Mouse (Mus musculus) midbrain, embryonic 14.5 days (tissue): ENCODE data around the gene Cacna1e. TPM values are rescaled to one million over a fixed set of nuclear protein-coding genes. Genes with fewer than 3 reads are reported as not detected.

ENCODE experiments used
- ATAC-seq: fragments of 200-750 bp; cut with Nextera tagmentation; 2 replicates; pipeline ENCODE4 v1.8.0; 2017; ENCODE audit warnings: moderate number of reproducible peaks, moderate library complexity; ENCODE audit not compliant: low FRiP score, low TSS enrichment
- DNase-seq: peaks from one replicate; pipeline ENCODE4 v3.0.0-alpha.2; 2015
- H3K27ac ChIP-seq: fragments of 300-500 bp; sonication (generic); replicated peaks from 2 replicates; pipeline ENCODE4 v1.5.1; 2014; ENCODE audit warnings: mild to moderate bottlenecking, low read depth, low read length, moderate library complexity
- H3K27me3 ChIP-seq: fragments of 300-500 bp; sonication (generic); 2 replicates; pipeline ENCODE4 v1.6.1; 2014; ENCODE audit warnings: low read length, control low read depth, mixed read lengths; ENCODE audit not compliant: control insufficient read depth, insufficient read depth
- H3K36me3 ChIP-seq: fragments of 300-500 bp; sonication (generic); 2 replicates; pipeline ENCODE4 v1.6.1; 2014; ENCODE audit warnings: low read length, control low read depth; ENCODE audit not compliant: control insufficient read depth, insufficient read depth
- H3K4me1 ChIP-seq: fragments of 300-500 bp; sonication (generic); 2 replicates; pipeline ENCODE4 v1.6.1; 2014; ENCODE audit warnings: mild to moderate bottlenecking, antibody characterized with exemption, low read length, control low read depth; ENCODE audit not compliant: control insufficient read depth, insufficient read depth
- H3K4me2 ChIP-seq: fragments of 300-500 bp; sonication (generic); 2 replicates; pipeline ENCODE4 v1.6.1; 2014; ENCODE audit warnings: mild to moderate bottlenecking, low read length, moderate library complexity
- H3K4me3 ChIP-seq: fragments of 300-500 bp; sonication (generic); replicated peaks from 2 replicates; pipeline ENCODE4 v1.5.1; 2014; ENCODE audit warnings: low read depth, low read length
- H3K9ac ChIP-seq: fragments of 300-500 bp; sonication (generic); replicated peaks from 2 replicates; pipeline ENCODE4 v1.6.1; 2014; ENCODE audit warnings: mild to moderate bottlenecking, low read length, moderate library complexity
- H3K9me3 ChIP-seq: fragments of 300-500 bp; sonication (generic); 2 replicates; pipeline ENCODE4 v1.6.1; 2016; ENCODE audit warnings: low read length, control low read depth, mixed read lengths; ENCODE audit not compliant: control insufficient read depth
- WGBS: fragments of 180-500 bp; shearing (Covaris S2); extraction: QIAGEN DNeasy Blood & Tissue Kit; methylation state at CpG from one replicate; pipeline ENCODE4 v1.1.7; 2014; 5-methylcytosine and 5-hydroxymethylcytosine counted together
- polyA plus RNA-seq: library from polyadenylated mRNA; unstranded; fragments of >200 nt; fragmentation: Nextera tagmentation; extraction: Ambion mirVana; gene quantifications from 2 replicates; pipeline ENCODE4 v1.2.1, GENCODE M21; 2014

Cacna1e gene
- polyA plus RNA-seq, 1 experiment from 2014 or later = 16.8 TPM

DNA sequence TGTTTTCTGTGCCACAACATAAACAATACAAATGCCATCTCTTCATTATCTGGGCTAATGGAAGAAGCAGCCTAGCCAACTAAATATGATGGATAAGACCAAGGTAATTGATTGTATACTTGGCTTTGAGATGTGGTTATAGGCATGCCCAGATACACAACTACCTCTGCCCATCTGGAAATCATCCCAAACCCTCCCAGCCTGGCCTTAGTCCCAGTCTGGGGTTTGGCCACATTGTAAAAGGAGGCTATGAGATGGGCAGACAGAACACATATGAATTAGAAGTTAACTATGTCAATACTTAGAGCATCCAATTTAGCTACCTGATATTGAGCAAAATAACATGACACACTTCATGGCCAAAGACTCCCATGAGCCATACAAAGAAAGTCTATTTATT is 220.6 kb downstream of the Cacna1e start:
- H3K4me2 ChIP-seq = no peak overlapping the region
- H3K36me3 ChIP-seq = no peaks in the 10 kb centered on the region
- DNase-seq (no peak), ATAC-seq (no peak)
- H3K9ac ChIP-seq = no peak overlapping the region
- H3K9me3 ChIP-seq = no peaks in the 10 kb centered on the region
- no peak overlapping the region for H3K27ac ChIP-seq
- no peaks in the 10 kb centered on the region for H3K27me3 ChIP-seq
- H3K4me3 ChIP-seq = no peak overlapping the region
- H3K4me1 ChIP-seq = peaks cover 16% of the 10 kb centered on the region

DNA sequence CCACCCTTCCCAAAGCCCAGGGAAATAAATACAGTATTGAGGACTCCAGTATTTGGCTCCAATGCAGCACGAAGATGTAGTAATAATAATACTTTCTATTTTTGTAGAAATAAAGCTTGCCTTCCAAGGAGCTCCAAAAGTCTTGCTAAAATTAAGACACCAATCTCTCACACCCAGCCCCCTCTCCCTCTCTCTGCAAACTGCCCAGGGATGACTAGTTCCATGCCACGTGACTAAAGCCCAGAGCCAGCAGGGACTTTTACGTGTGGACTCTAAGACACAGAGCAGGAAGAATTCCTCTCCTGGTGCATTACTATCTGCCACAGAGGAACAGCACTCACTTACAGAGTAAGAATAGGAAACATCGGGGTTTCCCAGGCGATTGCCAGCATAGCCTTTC is 222.3 kb downstream of the Cacna1e start:
- Histone ChIP-seq H3K9me3 (no peaks in the 10 kb centered on the region), H3K9ac (no peak overlapping the region), H3K4me2 (0 out of 2 replicates have a peak overlapping the region, but pooled peaks have one; percentile 9), H3K4me1 (peaks cover 16% of the 10 kb centered on the region), H3K4me3 (no peak overlapping the region), H3K27ac (peak overlapping the region; percentile 64; the same call in 1 of the 2 replicates), H3K36me3 (no peaks in the 10 kb centered on the region), H3K27me3 (no peaks in the 10 kb centered on the region)
- DNase-seq = no peak
- 58% methylated on average over 5 of the region's 5 CpGs for WGBS
- ATAC-seq = no peak

DNA sequence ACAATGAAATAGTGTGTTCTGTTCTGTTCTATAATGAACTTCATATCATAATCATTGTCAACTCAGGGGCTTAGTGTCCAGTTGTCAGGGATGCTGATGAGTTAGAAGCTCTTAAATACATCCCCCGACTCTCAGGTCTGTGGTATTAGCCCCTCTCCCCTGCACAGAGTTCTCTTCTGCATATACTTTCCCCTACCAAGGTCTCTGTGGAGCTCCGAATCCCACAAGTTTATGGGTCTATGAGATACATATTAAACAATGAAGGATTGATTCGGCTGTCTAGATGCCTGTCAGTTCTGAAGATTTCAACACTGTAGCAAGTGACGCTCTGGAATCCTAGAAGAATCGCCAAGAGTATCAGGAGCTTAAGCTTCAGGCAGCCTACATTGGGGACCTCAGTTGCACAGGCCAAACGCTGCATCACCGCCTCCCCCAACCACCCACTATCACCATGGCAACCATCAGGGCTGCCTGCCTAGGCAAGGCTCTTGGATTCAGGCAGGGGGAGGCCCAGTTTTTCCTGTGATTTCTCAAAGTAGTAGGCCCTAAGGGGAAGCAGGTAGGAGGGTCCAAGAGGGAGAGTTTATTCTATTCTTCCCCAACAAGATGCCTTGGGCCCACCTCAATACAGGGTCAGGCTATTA is 223.0 kb downstream of the Cacna1e start:
- H3K4me2 ChIP-seq = 0 out of 2 replicates have a peak overlapping the region, but pooled peaks have one; percentile 9
- WGBS = 21% methylated on average over 7 of the region's 7 CpGs
- H3K4me3 ChIP-seq = no peak overlapping the region
- no peaks in the 10 kb centered on the region for H3K27me3 ChIP-seq
- peaks cover 16% of the 10 kb centered on the region for H3K4me1 ChIP-seq
- H3K36me3 ChIP-seq = no peaks in the 10 kb centered on the region
- no peaks in the 10 kb centered on the region for H3K9me3 ChIP-seq
- H3K27ac ChIP-seq = peak overlapping the region; percentile 64
- peak; percentile 88 for ATAC-seq
- no peak overlapping the region for H3K9ac ChIP-seq
- peak; percentile 89 for DNase-seq

DNA sequence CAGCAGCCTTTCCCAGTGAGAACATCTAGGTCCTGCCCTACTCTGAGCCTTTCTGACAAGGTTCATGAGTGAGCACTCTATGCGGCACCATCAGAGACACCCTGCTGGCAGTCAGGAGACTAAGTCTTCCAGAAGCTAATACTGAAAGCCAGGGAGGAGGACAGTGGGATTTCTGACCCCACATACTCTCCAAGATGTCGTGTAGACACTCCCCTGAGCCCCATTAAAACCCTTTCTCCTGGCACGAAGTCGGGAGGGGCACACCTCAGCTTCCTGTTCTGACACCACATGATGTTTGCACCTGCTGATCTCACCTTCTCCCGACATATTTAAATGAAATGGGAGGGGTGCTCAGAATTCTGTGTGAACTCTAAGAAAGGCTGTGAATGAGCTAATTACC is 226.9 kb downstream of the Cacna1e start:
- ATAC-seq (no peak), DNase-seq (no peak)
- Histone ChIP-seq H3K9me3 (no peaks in the 10 kb centered on the region), H3K36me3 (no peaks in the 10 kb centered on the region), H3K27ac (no peak overlapping the region), H3K9ac (no peak overlapping the region), H3K4me3 (no peak overlapping the region), H3K4me1 (peaks cover 16% of the 10 kb centered on the region), H3K27me3 (no peaks in the 10 kb centered on the region), H3K4me2 (no peak overlapping the region)
- 82% methylated on average over 5 of the region's 5 CpGs for WGBS

DNA sequence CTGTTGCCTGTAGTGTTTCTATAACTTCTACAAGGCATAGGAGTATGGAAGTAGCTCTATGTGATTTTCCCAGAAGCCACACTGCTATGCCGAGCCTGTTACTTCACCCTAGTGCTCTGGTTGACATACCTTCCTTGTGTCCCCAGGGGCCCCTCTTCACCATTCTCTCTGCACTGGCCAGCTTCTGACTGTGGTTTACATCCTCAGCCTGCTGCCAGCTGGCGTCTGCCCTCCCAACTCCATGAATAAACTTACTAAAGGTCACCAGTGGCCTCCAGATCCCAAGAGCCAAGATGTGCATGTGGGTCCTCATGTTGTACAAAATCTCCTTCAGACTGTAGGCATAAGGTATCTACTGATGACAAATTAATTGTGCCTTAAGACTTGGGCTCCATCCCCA is 230.3 kb downstream of the Cacna1e start:
- Histone ChIP-seq H3K9me3 (no peaks in the 10 kb centered on the region), H3K9ac (no peak overlapping the region), H3K4me3 (no peak overlapping the region), H3K4me2 (no peak overlapping the region), H3K36me3 (no peaks in the 10 kb centered on the region), H3K27me3 (no peaks in the 10 kb centered on the region), H3K27ac (no peak overlapping the region), H3K4me1 (no peaks in the 10 kb centered on the region)
- DNase-seq (no peak), ATAC-seq (no peak)
- 80% methylated on average over 2 of the region's 2 CpGs for WGBS

DNA sequence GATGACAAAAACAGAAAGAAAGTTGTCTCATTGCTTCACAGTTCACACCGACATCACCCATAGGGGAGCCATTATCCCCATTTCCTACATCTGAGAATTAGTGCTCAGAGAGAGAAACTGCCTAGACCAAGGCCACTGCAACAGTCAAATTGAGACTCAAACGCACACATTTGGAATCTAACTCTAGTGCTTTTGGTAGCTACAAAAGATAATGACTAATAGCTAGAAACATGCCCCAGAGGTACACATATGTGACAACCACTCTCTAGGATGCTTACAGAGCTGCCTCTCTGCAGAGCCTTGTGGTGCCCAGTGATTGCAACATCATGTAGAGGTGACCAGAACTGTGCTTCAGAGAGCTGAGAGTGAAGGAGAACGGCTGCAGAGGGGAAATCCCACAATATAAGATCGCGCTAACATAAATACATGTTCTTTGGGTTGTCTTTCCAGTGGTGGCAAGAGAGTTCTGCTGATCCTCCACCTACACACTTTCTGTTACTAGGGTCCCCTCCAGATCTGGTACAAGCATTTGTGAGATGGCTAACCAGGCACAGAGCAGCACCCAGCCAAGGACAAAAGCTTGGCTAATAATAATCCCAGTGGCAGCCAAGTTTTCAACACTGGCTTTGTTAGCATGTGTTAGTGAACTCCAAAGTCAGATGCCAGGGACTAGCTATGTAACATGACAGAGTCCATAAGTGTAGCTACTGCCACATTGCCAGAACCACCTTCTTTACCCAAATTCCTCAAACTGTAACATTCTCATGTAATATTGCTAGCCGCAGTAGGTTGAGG is 237.9 kb downstream of the Cacna1e start:
- WGBS = 92% methylated on average over 6 of the region's 6 CpGs
- H3K9me3 ChIP-seq = no peaks in the 10 kb centered on the region
- no peaks in the 10 kb centered on the region for H3K36me3 ChIP-seq
- H3K27ac ChIP-seq = no peak overlapping the region
- H3K4me2 ChIP-seq = no peak overlapping the region
- H3K4me3 ChIP-seq = no peak overlapping the region
- DNase-seq (no peak), ATAC-seq (no peak)
- H3K4me1 ChIP-seq = no peaks in the 10 kb centered on the region
- no peak overlapping the region for H3K9ac ChIP-seq
- no peaks in the 10 kb centered on the region for H3K27me3 ChIP-seq

DNA sequence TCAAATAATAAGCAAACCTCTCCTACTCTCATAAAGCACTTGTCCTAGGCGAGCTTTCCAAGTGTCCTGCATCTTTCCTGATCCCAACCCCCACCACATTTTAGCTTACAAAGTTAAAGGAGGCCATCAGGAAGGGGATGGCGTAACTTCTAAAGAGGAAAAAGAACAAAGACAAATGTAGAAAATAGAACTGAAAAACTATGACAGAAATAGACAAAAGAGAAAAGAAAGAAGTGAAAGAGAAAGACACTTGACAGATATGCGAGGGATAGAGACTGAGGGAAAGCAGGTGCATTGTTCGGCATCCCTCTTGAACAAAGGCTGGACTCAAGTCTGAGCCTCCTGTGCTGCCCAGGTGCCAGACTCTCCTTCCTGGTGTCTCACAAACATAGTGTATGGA is 246.5 kb downstream of the Cacna1e start:
- 80% methylated on average over 4 of the region's 4 CpGs for WGBS
- H3K27ac ChIP-seq = no peak overlapping the region
- H3K27me3 ChIP-seq = no peaks in the 10 kb centered on the region
- H3K4me2 ChIP-seq = no peak overlapping the region
- H3K4me3 ChIP-seq = no peak overlapping the region
- DNase-seq (no peak), ATAC-seq (no peak)
- H3K36me3 ChIP-seq = peaks cover 4% of the 10 kb centered on the region; the same call in 1 of the 2 replicates
- H3K9ac ChIP-seq = no peak overlapping the region
- no peaks in the 10 kb centered on the region for H3K9me3 ChIP-seq
- H3K4me1 ChIP-seq = no peaks in the 10 kb centered on the region

DNA sequence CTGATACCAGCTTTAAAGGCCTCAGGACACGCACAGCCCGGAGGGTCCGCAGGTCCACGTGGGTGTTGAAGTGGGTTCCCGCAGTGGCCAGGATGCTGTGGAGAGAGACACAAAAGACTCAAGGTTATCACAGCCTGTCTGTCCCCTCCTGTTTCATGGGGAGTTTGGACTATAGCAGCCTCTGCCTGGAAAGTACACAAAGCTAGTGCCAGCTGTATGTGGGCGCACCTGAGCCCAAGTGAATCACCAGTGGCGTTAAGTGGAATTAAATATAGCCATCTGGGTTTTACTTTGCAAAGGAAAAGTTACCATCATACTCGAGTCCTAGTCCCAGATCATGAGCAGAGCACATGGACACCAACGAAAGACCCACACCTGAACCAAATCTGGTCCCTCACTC is 248.5 kb downstream of the Cacna1e start:
- ATAC-seq = no peak
- H3K27ac ChIP-seq = no peak overlapping the region
- H3K36me3 ChIP-seq = peaks cover 4% of the 10 kb centered on the region; the same call in 1 of the 2 replicates
- no peak overlapping the region for H3K4me3 ChIP-seq
- no peak for DNase-seq
- H3K4me2 ChIP-seq = no peak overlapping the region
- no peak overlapping the region for H3K9ac ChIP-seq
- 92% methylated on average over 9 of the region's 9 CpGs for WGBS
- no peaks in the 10 kb centered on the region for H3K4me1 ChIP-seq
- H3K9me3 ChIP-seq = no peaks in the 10 kb centered on the region
- no peaks in the 10 kb centered on the region for H3K27me3 ChIP-seq

DNA sequence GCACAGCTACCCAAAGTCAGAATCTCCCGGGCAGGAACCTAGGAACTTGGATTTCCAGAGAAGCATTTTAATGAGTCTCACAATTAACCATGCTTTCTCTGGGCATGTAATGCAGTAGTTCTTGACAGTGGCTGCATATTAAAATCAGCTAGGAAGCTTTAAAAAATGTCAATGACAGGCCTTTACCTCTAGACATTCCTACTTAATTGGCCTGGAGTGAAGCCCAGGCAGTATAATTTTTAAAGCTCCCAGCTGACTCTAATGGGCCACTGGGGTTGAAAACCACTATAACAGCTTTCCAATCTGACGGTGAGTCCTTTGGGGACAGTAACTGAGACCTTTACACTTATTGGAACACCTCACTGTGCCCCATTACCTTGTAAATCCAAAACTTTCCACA is 251.4 kb downstream of the Cacna1e start:
- Histone ChIP-seq H3K4me2 (no peak overlapping the region), H3K9ac (no peak overlapping the region), H3K36me3 (peaks cover 4% of the 10 kb centered on the region; the same call in 1 of the 2 replicates), H3K4me3 (no peak overlapping the region), H3K4me1 (no peaks in the 10 kb centered on the region), H3K27ac (no peak overlapping the region), H3K9me3 (no peaks in the 10 kb centered on the region), H3K27me3 (no peaks in the 10 kb centered on the region)
- no peak for DNase-seq
- no peak for ATAC-seq
- 62% methylated on average over 2 of the region's 2 CpGs for WGBS
